Mouse (Mus musculus) lung, embryonic 16.5 days (tissue): ENCODE measurements at regions not wholly inside any gene's neighbourhood (a gene's known extent, or its start where the extent isn't known, plus 50 kb on each side); places are given as distances from the start of the nearest gene placed in this dataset.

Experiments
- ATAC-seq: fragments of 200-750 bp; cut with Nextera tagmentation; 2 replicates; pipeline ENCODE4 v1.8.0; 2017; ENCODE audit warnings: low read depth, mild to moderate bottlenecking, moderate library complexity
- H3K27ac ChIP-seq: fragments of 300-500 bp; sonication (generic); 2 replicates; pipeline ENCODE4 v1.5.1; 2014; ENCODE audit warnings: mild to moderate bottlenecking, control low read depth, low read length
- H3K27me3 ChIP-seq: fragments of 300-500 bp; sonication (generic); 2 replicates; pipeline ENCODE4 v1.6.1; 2014; ENCODE audit warnings: low read depth, low read length, mixed read lengths; ENCODE audit not compliant: control insufficient read depth, insufficient read depth
- H3K36me3 ChIP-seq: fragments of 300-500 bp; sonication (generic); 2 replicates; pipeline ENCODE4 v1.6.1; 2014; ENCODE audit warnings: low read length; ENCODE audit not compliant: control insufficient read depth, insufficient read depth
- H3K4me1 ChIP-seq: fragments of 300-500 bp; sonication (generic); replicated peaks from 2 replicates; pipeline ENCODE4 v1.6.1; 2014; ENCODE audit warnings: low read length, mixed read lengths; ENCODE audit not compliant: control insufficient read depth, insufficient read depth
- H3K4me2 ChIP-seq: fragments of 300-500 bp; sonication (generic); 2 replicates; pipeline ENCODE4 v1.6.1; 2014; ENCODE audit warnings: low read depth, low read length, control low read depth
- H3K4me3 ChIP-seq: fragments of 300-500 bp; sonication (generic); 2 replicates; pipeline ENCODE4 v1.5.1; 2014; ENCODE audit warnings: mild to moderate bottlenecking, low read length, control low read depth
- H3K9ac ChIP-seq: fragments of 300-500 bp; sonication (generic); 2 replicates; pipeline ENCODE4 v1.6.1; 2014; ENCODE audit warnings: low read length, control low read depth
- H3K9me3 ChIP-seq: fragments of 300-500 bp; sonication (generic); 2 replicates; pipeline ENCODE4 v1.6.1; 2016; ENCODE audit warnings: low read length; ENCODE audit not compliant: control insufficient read depth
- WGBS: fragments of 180-500 bp; shearing (Covaris S2); extraction: QIAGEN DNeasy Blood & Tissue Kit; methylation state at CpG from one replicate; pipeline ENCODE4 v1.1.7; 2014; 5-methylcytosine and 5-hydroxymethylcytosine counted together

DNA sequence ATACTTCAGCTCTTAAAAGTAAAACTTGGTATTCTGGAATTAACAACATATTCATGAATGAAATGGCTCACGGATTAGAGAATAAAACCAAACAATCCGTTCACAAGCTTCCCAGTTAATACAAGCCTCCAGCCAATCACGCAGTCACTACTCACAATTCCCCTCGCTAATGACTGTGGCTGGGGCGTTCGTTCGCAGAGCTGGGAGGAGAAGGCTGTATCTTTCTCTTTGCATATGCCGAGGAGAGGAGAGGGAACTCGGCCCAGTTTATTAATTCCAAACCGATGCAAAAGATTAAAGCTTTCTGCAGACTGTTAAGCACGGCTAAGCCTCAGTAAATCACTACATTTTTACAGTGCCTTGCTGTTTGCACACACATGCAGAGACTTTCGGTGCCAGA lies 231.5 kb downstream of the Tmem182 start:
- Histone ChIP-seq H3K4me2 (no peak overlapping the region), H3K27me3 (no peaks in the 10 kb centered on the region), H3K4me3 (no peak overlapping the region), H3K9me3 (no peaks in the 10 kb centered on the region), H3K9ac (no peak overlapping the region), H3K27ac (no peak overlapping the region), H3K36me3 (no peaks in the 10 kb centered on the region), H3K4me1 (no peaks in the 10 kb centered on the region)
- ATAC-seq = no peak
- 80% methylated on average over 12 of the region's 12 CpGs for WGBS

DNA sequence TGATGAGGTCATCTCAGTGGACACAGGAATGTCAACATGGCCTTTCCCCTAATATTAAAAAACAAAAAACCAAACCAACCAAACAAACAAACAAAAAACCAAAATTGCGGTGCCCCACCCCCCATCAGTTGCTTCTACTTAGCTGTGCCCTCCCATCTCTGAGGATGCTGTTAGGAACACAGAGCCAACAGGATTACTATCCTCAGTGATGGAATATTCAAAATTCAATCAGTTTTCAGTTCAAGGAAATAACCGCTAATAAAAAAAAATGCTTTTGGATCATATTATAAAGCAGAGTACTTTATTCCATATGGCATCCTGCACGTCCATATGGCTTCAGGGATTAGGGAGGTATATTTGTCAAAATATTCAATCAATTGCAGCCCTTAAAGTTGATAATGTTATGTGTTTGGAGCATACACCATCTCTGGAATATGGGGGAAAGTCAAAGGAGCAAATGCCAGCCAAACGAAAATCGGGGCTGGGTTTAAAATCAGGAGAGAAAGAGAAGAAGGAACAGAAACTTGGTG lies 249.1 kb downstream of the Tmem182 start:
- Histone ChIP-seq H3K36me3 (no peaks in the 10 kb centered on the region), H3K27ac (no peak overlapping the region), H3K9ac (no peak overlapping the region), H3K4me1 (no peaks in the 10 kb centered on the region), H3K4me3 (no peak overlapping the region), H3K27me3 (no peaks in the 10 kb centered on the region), H3K4me2 (no peak overlapping the region), H3K9me3 (no peaks in the 10 kb centered on the region)
- ATAC-seq = no peak
- WGBS = 77% methylated on average over 5 of the region's 5 CpGs

DNA sequence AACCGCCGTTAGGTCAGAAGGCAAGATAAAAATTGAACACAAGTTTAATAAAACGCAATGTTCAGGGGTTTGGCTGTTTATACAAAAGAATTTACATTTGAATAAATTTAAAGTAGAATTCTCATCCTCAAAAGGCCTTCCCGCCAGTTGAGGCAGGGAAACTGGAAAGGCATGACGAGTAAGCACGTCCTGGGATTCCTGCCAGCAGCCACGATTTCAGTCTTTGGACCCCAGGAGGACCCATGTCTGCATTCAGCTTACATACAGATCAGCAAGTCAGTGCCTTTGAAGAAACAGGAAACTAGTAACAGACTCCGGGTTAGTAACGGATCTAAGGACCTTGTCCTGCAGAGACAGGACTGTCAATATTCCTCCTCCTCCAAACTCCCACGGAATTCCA lies 250.4 kb downstream of the Tmem182 start:
- H3K27ac ChIP-seq = no peak overlapping the region
- H3K4me1 ChIP-seq = no peaks in the 10 kb centered on the region
- H3K9ac ChIP-seq = no peak overlapping the region
- H3K36me3 ChIP-seq = no peaks in the 10 kb centered on the region
- WGBS = 67% methylated on average over 10 of the region's 10 CpGs
- H3K4me3 ChIP-seq = no peak overlapping the region
- no peak for ATAC-seq
- H3K4me2 ChIP-seq = no peak overlapping the region
- H3K27me3 ChIP-seq = no peaks in the 10 kb centered on the region
- no peaks in the 10 kb centered on the region for H3K9me3 ChIP-seq

DNA sequence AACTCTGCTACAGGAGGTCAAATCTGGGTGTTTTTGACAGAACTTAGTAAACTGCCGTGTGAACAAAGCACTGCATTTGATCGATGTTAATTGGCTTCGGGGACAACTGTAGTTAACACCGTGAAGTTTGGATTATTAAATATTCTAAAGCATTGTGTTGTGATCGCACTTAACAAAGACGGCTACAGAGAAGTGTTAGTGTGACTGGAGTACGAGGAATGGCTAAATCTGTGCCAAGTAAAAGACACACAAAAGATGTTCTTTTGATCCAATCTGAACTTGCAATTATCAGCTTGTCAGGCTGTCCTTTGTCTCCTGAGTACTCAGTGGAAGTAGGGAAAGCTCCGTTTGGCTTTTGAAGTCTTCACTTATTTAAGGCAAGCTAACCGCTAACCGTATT lies 259.7 kb downstream of the Tmem182 start:
- no peaks in the 10 kb centered on the region for H3K27me3 ChIP-seq
- WGBS = 79% methylated on average over 10 of the region's 10 CpGs
- no peaks in the 10 kb centered on the region for H3K4me1 ChIP-seq
- H3K9me3 ChIP-seq = no peaks in the 10 kb centered on the region
- ATAC-seq = no peak
- H3K4me2 ChIP-seq = no peak overlapping the region
- no peak overlapping the region for H3K27ac ChIP-seq
- H3K9ac ChIP-seq = no peak overlapping the region
- no peaks in the 10 kb centered on the region for H3K36me3 ChIP-seq
- no peak overlapping the region for H3K4me3 ChIP-seq

DNA sequence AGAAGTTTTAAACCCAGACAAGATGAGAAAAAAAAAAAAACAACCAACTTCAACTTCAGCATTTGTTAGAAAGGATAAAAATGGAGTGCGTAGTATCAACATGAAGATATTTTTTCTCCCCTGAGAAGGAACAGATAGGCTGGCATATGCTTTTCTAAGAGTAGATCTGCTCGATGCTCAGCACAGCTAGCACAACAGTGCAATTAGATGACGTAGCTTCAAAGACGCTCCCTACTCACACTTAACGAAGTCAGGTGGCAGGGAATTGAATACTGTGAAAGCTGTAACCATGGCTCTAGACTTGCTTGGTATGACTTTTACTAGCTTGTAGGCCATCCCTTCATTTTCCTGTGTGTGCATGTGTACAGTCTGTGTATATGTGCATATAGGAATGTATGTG lies 299.5 kb downstream of the Tmem182 start:
- Histone ChIP-seq H3K4me3 (no peak overlapping the region), H3K9ac (no peak overlapping the region), H3K4me1 (no peaks in the 10 kb centered on the region), H3K4me2 (no peak overlapping the region), H3K27me3 (no peaks in the 10 kb centered on the region), H3K27ac (no peak overlapping the region), H3K36me3 (no peaks in the 10 kb centered on the region), H3K9me3 (no peaks in the 10 kb centered on the region)
- 88% methylated on average over 5 of the region's 5 CpGs for WGBS
- ATAC-seq = no peak

DNA sequence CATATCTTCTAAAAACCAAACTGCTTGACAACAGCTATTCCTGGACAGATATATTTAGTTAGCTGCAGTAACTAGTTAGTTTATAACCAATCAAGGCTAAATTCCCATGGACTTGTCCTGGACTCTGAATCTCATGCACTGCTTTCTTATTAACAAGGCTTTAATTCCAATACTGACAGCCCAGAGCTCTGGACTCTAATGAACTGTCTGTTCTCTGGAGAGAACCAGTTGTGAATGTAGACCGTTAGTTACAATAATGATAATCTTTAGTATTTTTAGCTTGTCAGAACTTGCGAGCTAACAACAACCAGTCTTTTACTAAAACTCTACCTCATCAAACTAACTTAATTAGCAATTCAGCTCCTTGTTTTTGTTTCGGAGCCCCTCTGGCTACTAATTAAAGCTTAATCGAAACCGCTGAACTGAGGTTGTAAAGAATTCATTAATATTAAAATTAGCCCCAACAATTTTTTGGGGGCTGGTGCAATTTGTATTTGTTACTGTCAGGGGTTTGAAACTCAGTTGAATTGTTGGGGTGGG lies 316.3 kb downstream of the Tmem182 start:
- H3K27ac ChIP-seq = no peak overlapping the region
- H3K4me3 ChIP-seq = no peak overlapping the region
- no peaks in the 10 kb centered on the region for H3K9me3 ChIP-seq
- H3K36me3 ChIP-seq = no peaks in the 10 kb centered on the region
- H3K9ac ChIP-seq = no peak overlapping the region
- H3K4me2 ChIP-seq = no peak overlapping the region
- no peak for ATAC-seq
- no peaks in the 10 kb centered on the region for H3K4me1 ChIP-seq
- H3K27me3 ChIP-seq = no peaks in the 10 kb centered on the region
- 90% methylated on average over 5 of the region's 5 CpGs for WGBS

DNA sequence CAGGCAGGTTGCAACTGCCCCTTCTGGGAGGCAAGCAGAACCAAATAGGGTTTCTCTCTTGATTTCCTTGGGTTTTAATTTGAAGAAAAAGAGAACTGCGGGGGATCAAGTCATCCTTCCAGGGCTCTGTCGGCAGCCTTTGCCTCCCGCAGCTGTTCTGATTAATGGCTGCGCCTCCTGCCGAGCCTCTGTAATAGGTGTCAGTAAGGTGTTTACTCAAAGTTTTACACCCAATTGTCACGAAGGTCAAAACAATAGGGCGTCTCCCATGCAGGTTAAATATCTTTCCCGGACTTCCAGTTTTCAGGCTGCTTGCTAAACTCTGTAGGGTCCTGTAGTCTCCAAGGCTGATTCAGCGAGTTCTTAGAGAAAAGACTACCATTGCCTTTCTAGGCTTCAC lies 326.0 kb downstream of the Tmem182 start:
- no peak overlapping the region for H3K4me3 ChIP-seq
- no peaks in the 10 kb centered on the region for H3K36me3 ChIP-seq
- H3K4me2 ChIP-seq = no peak overlapping the region
- H3K4me1 ChIP-seq = no peaks in the 10 kb centered on the region
- no peak for ATAC-seq
- H3K27me3 ChIP-seq = peaks cover 3% of the 10 kb centered on the region; the same call in 1 of the 2 replicates
- H3K9ac ChIP-seq = no peak overlapping the region
- 7% methylated on average over 9 of the region's 9 CpGs for WGBS
- no peak overlapping the region for H3K27ac ChIP-seq
- H3K9me3 ChIP-seq = no peaks in the 10 kb centered on the region

DNA sequence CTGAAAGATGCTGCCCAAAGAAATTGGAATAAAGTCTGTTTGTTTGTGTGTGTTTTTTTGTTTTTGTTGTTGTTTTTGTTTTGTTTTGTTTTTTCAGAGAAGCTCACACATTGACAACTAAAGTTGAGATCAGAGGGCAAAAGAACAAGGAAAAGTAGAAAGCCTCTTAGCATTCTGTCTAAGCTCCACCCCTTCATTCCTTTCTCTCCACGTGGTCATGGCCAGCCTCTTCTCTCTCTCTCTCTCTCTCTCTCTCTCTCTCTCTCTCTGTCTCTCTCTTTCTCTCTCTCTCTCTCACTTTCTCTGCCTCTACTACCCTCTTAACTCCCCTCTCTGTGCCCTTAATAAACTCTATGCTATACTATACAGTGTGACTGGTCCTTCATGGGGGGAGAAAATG lies 327.7 kb downstream of the Tmem182 start:
- H3K4me3 ChIP-seq = no peak overlapping the region
- no peak overlapping the region for H3K27ac ChIP-seq
- no peak overlapping the region for H3K9ac ChIP-seq
- H3K9me3 ChIP-seq = no peaks in the 10 kb centered on the region
- no peak for ATAC-seq
- H3K4me2 ChIP-seq = no peak overlapping the region
- 40% methylated on average over 1 of the region's 1 CpGs for WGBS
- H3K27me3 ChIP-seq = peaks cover 3% of the 10 kb centered on the region; the same call in 1 of the 2 replicates
- H3K4me1 ChIP-seq = no peaks in the 10 kb centered on the region
- H3K36me3 ChIP-seq = no peaks in the 10 kb centered on the region

DNA sequence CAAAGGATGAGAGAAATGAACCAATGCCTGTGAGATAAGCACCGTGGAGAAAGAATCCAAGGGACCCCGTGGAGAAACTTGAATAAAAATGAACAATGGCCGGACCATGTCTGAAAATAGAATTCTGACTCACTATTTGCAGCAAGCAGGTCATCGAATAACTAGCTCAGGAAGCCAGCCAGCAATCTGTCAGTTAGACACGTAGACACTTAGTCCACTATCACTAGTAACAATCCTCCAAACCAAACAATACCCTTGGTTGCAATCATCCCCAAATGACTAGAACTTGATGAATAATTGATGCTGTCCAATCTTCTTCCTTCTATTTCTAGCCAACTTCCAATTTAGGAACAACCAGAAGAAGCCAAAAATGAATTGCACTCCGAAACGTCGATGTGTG lies 328.5 kb downstream of the Tmem182 start:
- no peak overlapping the region for H3K27ac ChIP-seq
- no peak overlapping the region for H3K4me2 ChIP-seq
- H3K9me3 ChIP-seq = no peaks in the 10 kb centered on the region
- no peaks in the 10 kb centered on the region for H3K36me3 ChIP-seq
- no peak for ATAC-seq
- H3K4me1 ChIP-seq = no peaks in the 10 kb centered on the region
- peaks cover 3% of the 10 kb centered on the region; the same call in 1 of the 2 replicates for H3K27me3 ChIP-seq
- WGBS = 48% methylated on average over 8 of the region's 8 CpGs
- no peak overlapping the region for H3K4me3 ChIP-seq
- no peak overlapping the region for H3K9ac ChIP-seq

DNA sequence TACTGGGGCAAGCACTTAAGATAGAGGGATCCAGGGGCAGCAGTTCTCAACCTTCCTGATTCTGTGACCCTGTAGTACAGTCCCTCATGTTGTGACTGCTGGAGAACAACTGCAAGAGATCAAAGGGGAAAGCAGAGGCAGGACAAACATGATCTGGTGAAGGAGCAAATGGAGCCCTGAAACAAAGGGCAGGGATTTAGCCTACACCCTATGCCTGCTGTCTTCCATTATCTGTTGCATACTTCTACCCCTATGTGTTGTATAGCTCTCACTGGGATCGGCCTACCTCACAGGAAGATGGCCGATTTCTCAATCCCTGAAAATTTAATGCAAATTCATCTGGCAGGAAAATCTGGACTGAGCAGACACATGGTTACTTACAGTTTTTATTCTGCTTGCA lies 334.3 kb downstream of the Tmem182 start:
- H3K27me3 ChIP-seq = no peaks in the 10 kb centered on the region

More for the DNA sequence above, 334.3 kb downstream of the Tmem182 start:
- Histone ChIP-seq H3K9ac (no peak overlapping the region), H3K4me3 (no peak overlapping the region), H3K9me3 (no peaks in the 10 kb centered on the region), H3K4me2 (no peak overlapping the region), H3K4me1 (no peaks in the 10 kb centered on the region), H3K36me3 (no peaks in the 10 kb centered on the region), H3K27ac (no peak overlapping the region)
- 78% methylated on average over 2 of the region's 2 CpGs for WGBS
- no peak for ATAC-seq
